Mouse (Mus musculus): ENCODE measurements around the gene Actn1. TPM values are rescaled to one million over a fixed set of nuclear protein-coding genes. Genes with fewer than 3 reads are reported as not detected.

The Actn1 gene
- polyA plus RNA-seq, 1 experiment = 488 TPM

- Histone ChIP-seq H3K4me1 (ENCODE audit: control insufficient read depth, insufficient read depth, low read length) (no peaks in the 10 kb centered on the region), H3K27ac (ENCODE audit: insufficient read depth, low read length) (no peak overlapping the region), H3K4me3 (ENCODE audit: insufficient read depth, low read length) (no peak overlapping the region)
- TF ChIP-seq CTCF (IDR thresholded peaks at IDR 0.05; ENCODE audit: borderline replicate concordance, insufficient read depth, low read length) (no peak), POLR2A (IDR thresholded peaks at IDR 0.05; ENCODE audit: low read depth, low read length) (no peak)
These were observed 134.9 kb downstream of the Actn1 start for GRCm38 (mm10) chr12:80125316-80125715.

GRCm38 (mm10) chr12:80124756-80125155 is 135.4 kb downstream of the Actn1 start:
- Histone ChIP-seq H3K4me3 (ENCODE audit: insufficient read depth, low read length) (no peak overlapping the region), H3K27ac (ENCODE audit: insufficient read depth, low read length) (no peak overlapping the region), H3K4me1 (ENCODE audit: control insufficient read depth, insufficient read depth, low read length) (no peaks in the 10 kb centered on the region)
- no peak for TF ChIP-seq CTCF (IDR thresholded peaks at IDR 0.05; ENCODE audit: borderline replicate concordance, insufficient read depth, low read length)
- no peak for TF ChIP-seq POLR2A (IDR thresholded peaks at IDR 0.05; ENCODE audit: low read depth, low read length)

DNA sequence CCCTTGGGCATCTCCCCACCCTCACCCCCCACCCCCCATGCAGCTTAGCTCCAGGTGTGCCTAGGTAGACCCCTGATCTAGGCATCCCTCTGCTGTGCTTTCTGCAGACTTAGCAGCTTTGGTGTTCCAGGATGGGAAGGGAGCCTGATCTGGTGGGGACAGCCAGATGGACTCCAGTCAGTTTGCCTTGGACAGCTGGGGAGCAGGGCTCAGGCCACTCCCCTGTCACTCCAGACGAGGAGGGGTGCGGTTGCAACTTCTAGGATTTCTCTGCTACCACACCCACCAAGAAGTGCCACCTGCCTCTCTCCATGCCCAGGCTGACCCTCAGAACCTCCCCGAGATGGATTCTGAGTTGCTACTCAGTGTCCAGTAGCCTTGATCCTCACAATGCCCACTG is 136.0 kb downstream of the Actn1 start:
- H3K4me3 ChIP-seq (ENCODE audit: insufficient read depth, low read length) = no peak overlapping the region
- no peak overlapping the region for H3K27ac ChIP-seq (ENCODE audit: insufficient read depth, low read length)
- TF ChIP-seq POLR2A (IDR thresholded peaks at IDR 0.05; ENCODE audit: low read depth, low read length) (no peak), CTCF (IDR thresholded peaks at IDR 0.05; ENCODE audit: borderline replicate concordance, insufficient read depth, low read length) (no peak)
- H3K4me1 ChIP-seq (ENCODE audit: control insufficient read depth, insufficient read depth, low read length) = no peaks in the 10 kb centered on the region

DNA sequence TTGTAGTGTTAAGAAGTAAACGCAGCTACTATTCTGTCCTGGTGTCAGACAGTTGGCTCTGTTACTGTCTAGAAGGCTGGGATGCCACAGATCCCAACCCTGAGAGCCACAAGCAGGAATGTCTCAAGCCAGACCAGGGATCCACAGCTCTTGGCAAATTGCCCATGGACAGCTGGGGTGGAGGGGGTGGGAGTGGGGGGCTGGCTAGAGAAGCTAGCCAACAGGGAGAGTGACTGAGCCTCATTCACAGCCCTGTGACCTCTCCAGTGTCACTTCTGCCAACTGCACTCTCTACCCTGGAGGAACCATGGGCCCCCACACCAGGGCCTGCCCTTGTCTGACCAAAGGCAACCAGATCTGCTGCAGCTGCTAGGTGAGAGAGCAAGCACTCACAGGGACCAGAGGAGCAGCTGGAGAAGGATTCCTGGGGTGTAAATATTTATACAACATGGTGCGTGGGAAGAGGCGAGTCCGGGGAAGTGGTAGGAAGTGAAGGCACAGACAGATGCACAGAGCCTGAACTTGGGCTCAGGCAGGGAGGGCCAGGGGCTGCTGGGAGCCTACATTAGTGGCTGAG is 136.9 kb downstream of the Actn1 start:
- Histone ChIP-seq H3K4me1 (ENCODE audit: control insufficient read depth, insufficient read depth, low read length) (no peaks in the 10 kb centered on the region), H3K27ac (ENCODE audit: insufficient read depth, low read length) (no peak overlapping the region), H3K4me3 (ENCODE audit: insufficient read depth, low read length) (no peak overlapping the region)
- TF ChIP-seq CTCF (IDR thresholded peaks at IDR 0.05; ENCODE audit: borderline replicate concordance, insufficient read depth, low read length) (no peak), POLR2A (IDR thresholded peaks at IDR 0.05; ENCODE audit: low read depth, low read length) (no peak)

DNA sequence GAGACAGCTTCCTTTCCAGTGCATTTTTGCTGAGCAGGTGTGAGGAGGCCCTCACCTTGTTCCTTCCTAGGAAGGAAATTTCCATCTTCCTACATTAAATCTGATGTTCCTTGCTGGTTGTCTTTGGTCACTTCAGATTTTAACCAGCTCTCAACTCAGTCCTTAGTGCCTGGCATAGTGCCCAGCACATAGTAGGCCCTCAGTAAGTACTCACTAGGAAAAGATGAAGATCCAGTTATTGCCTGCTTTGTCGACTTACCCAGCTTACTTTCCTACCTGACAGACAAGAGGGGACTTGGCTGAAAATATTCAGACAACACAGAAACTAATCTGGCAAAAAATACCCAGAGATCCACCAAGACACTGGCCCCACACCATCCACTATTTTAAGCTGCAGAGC is 138.7 kb downstream of the Actn1 start:
- Histone ChIP-seq H3K4me3 (ENCODE audit: insufficient read depth, low read length) (no peak overlapping the region), H3K4me1 (ENCODE audit: control insufficient read depth, insufficient read depth, low read length) (no peaks in the 10 kb centered on the region), H3K27ac (ENCODE audit: insufficient read depth, low read length) (no peak overlapping the region)
- TF ChIP-seq POLR2A (IDR thresholded peaks at IDR 0.05; ENCODE audit: low read depth, low read length) = no peak
- no peak for TF ChIP-seq CTCF (IDR thresholded peaks at IDR 0.05; ENCODE audit: borderline replicate concordance, insufficient read depth, low read length)

DNA sequence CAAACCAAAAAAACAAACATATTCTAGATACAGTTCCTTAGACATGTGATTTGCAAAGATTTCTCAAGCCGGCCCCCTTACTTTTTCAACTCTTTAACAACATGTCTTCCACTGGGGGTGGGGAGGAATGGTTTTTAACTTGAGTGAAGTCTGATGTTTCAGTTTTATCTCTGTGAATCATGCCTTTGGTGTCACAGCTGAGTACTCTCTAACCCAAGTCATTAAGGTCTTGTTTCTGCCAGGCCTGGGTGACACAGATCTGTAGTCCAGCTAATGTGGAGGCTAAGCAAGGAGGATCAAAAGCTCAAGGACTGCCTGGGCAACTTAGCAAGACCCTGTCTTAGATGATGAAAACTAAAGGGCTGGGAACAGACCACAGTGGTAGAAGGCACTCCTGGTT is 141.6 kb downstream of the Actn1 start:
- TF ChIP-seq POLR2A (IDR thresholded peaks at IDR 0.05; ENCODE audit: low read depth, low read length) (no peak), CTCF (IDR thresholded peaks at IDR 0.05; ENCODE audit: borderline replicate concordance, insufficient read depth, low read length) (no peak)
- Histone ChIP-seq H3K4me1 (ENCODE audit: control insufficient read depth, insufficient read depth, low read length) (no peaks in the 10 kb centered on the region), H3K27ac (ENCODE audit: insufficient read depth, low read length) (no peak overlapping the region), H3K4me3 (ENCODE audit: insufficient read depth, low read length) (no peak overlapping the region)

Other genes with a start within 250 kb of the Actn1 start
- 72.6 and 139 TPM in 2 replicates for gene Zfp36l1, start 147.4 kb downstream of the Actn1 start, polyA plus RNA-seq (2011; ENCODE audit: insufficient read length, low read depth, missing spikeins)
- 34.5 and 45.0 TPM in 2 replicates for gene Dcaf5, start 176.2 kb upstream of the Actn1 start, polyA plus RNA-seq (2011; ENCODE audit: insufficient read length, low read depth, missing spikeins)
- gene Exd2, start 202.7 kb upstream of the Actn1 start, polyA plus RNA-seq (2011; ENCODE audit: insufficient read length, low read depth, missing spikeins) = 15.6 and 23.9 TPM in 2 replicates